Comparison of ENCODE assay signal across 16 mouse cellular contexts in the genomic region with DNA sequence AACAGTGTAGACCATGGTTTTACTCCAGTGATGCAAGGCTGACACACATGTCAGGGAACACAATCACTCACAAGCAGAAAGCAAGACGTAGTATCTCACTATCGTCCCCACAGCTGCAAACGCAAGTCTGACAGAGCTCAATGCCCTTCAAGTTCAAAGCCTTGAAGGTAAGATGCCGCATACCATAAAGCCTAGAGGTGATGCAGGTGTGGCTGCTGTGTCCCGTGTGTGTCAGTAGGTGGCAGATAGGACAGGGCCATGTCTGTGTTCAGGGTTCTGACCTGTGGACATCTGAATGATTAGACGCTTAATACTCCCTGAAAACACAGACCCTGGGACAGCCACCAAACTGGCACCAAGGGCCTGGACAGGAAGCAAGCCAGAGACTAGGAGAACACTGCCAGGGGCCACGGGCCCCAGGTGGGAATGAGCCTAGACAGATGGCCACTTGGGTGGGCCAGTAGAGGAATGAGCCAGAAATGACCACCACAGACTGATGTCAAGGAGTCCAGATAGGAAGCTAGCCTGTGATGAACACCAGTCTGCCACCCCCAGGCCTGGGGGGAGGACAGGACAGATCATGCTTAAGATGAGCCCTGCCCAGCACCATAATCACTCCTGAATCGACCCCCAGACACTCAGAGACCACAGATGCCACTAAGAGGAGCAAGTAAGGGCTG. TPM values are rescaled to one million over a fixed set of nuclear protein-coding genes. Genes with fewer than 3 reads are reported as not detected.
DNase-seq lines count a peak whose midpoint lies in the region; ATAC-seq and TF ChIP-seq lines count a peak whose summit lies in the region.
"Had no signal": no experiment of that assay in that cellular context is flagged by ENCODE, and none has a peak within 500 bp of the region (broad histone marks: within the 10 kb centered on the region; RNA-seq: fewer than 3 reads in every experiment).

No protein-coding gene starts in this region.

- no peak overlapping the region for H3K9ac ChIP-seq in heart, adult 2 months (ENCODE audit: low read depth, low read length)
- no peak overlapping the region for H3K9ac ChIP-seq in liver, embryonic 14.5 days (replicated peaks)
- H3K9ac ChIP-seq in liver, embryonic 11.5 days (ENCODE audit: low read depth, low read length), result no peak overlapping the region
- no peak overlapping the region for H3K9ac ChIP-seq in forebrain, postnatal 0 days
- H3K9ac ChIP-seq: embryonic facial prominence, embryonic 13.5 days; hindbrain, embryonic 15.5 days; kidney, embryonic 15.5 days; limb, embryonic 15.5 days; neural tube, embryonic 15.5 days had no signal

- no peak overlapping the region for H3K27ac ChIP-seq in heart, adult 2 months
- no peak overlapping the region for H3K27ac ChIP-seq in liver, embryonic 14.5 days
- H3K27ac ChIP-seq in liver, embryonic 11.5 days (ENCODE audit: low read depth, low read length), result no peak overlapping the region
- no peak overlapping the region for H3K27ac ChIP-seq in forebrain, postnatal 0 days (ENCODE audit: low read depth, low read length)
- H3K27ac ChIP-seq: embryonic facial prominence, embryonic 13.5 days; hindbrain, embryonic 15.5 days; kidney, embryonic 15.5 days; limb, embryonic 15.5 days; neural tube, embryonic 15.5 days had no signal

- H3K36me3 ChIP-seq in heart, adult 2 months (ENCODE audit: control insufficient read depth, insufficient read depth, low read length), result peaks cover 3% of the 10 kb centered on the region; the same call in 1 of the 2 replicates
- H3K36me3 ChIP-seq in liver, embryonic 14.5 days (replicated peaks; ENCODE audit: control insufficient read depth, insufficient read depth, low read depth), result peaks cover 61% of the 10 kb centered on the region
- peaks cover 44% of the 10 kb centered on the region for H3K36me3 ChIP-seq in liver, embryonic 11.5 days (ENCODE audit: control insufficient read depth, insufficient read depth, low read length)
- H3K36me3 ChIP-seq in forebrain, postnatal 0 days (ENCODE audit: insufficient read depth), result peaks cover 40% of the 10 kb centered on the region

- intact Hi-C loops in heart, adult 2 months (cut with DNase I), result no loop called here

- no peaks in the 10 kb centered on the region for H3K4me1 ChIP-seq in heart, adult 2 months (ENCODE audit: control insufficient read depth, insufficient read depth, low read length)
- H3K4me1 ChIP-seq in liver, embryonic 14.5 days (replicated peaks; ENCODE audit: control insufficient read depth in 2 of 2, insufficient read depth in 2 of 2, low read length in 1 of 2), result no peaks in the 10 kb centered on the region
- no peaks in the 10 kb centered on the region for H3K4me1 ChIP-seq in liver, embryonic 11.5 days (replicated peaks; ENCODE audit: control insufficient read depth, insufficient read depth, low read length)
- no peaks in the 10 kb centered on the region for H3K4me1 ChIP-seq in forebrain, postnatal 0 days (ENCODE audit: insufficient read depth)
- H3K4me1 ChIP-seq: embryonic facial prominence, embryonic 13.5 days; hindbrain, embryonic 15.5 days; kidney, embryonic 15.5 days; limb, embryonic 15.5 days; neural tube, embryonic 15.5 days had no signal

- H3K9me3 ChIP-seq in liver, embryonic 14.5 days (ENCODE audit: control insufficient read depth, low read length), result no peaks in the 10 kb centered on the region
- H3K9me3 ChIP-seq in liver, embryonic 11.5 days (ENCODE audit: control insufficient read depth, low read length), result no peaks in the 10 kb centered on the region
- no peaks in the 10 kb centered on the region for H3K9me3 ChIP-seq in forebrain, postnatal 0 days (ENCODE audit: low read length)
- H3K9me3 ChIP-seq: embryonic facial prominence, embryonic 13.5 days; hindbrain, embryonic 15.5 days; kidney, embryonic 15.5 days; limb, embryonic 15.5 days; neural tube, embryonic 15.5 days had no signal

- DNase-seq in heart, adult 2 months, result no peak
- DNase-seq in heart, adult 9 months (ENCODE audit: low spot score in 2 of 2), result no peak
- DNase-seq in liver, embryonic 14.5 days (ENCODE audit: low read depth in 3 of 3, low spot score in 3 of 3), result no peak
- DNase-seq in liver, embryonic 11.5 days (ENCODE audit: low spot score), result no peak
- DNase-seq in naive thymus-derived CD4-positive, alpha-beta T cell, adult 2 months (ENCODE audit: low read depth), result peak; percentile 19
- peak; percentile 49 to 67 for DNase-seq in thymus, postnatal 36 days
- no peak for DNase-seq in forebrain, postnatal 0 days
- DNase-seq: retina, postnatal 1 day; spleen, adult 18-20 months had no signal

- H3K79me2 ChIP-seq in heart, adult 2 months (replicated peaks; ENCODE audit: control insufficient read depth, insufficient read depth, low read length), result no peaks in the 10 kb centered on the region

- no peak for TF ChIP-seq EP300 in heart, adult 2 months (IDR thresholded peaks at IDR 0.05; ENCODE audit: insufficient read depth, low read depth, low read length)
- TF ChIP-seq EP300 in liver, embryonic 14.5 days (IDR thresholded peaks at IDR 0.05; ENCODE audit: low read depth), result no peak

- peak; percentile 39 for TF ChIP-seq CTCF in heart, adult 2 months (IDR thresholded peaks at IDR 0.05)
- peak; percentile 31; the same call in 1 of the 2 replicates for TF ChIP-seq CTCF in liver, embryonic 14.5 days (IDR thresholded peaks at IDR 0.05; ENCODE audit: low read depth)
- no peak for TF ChIP-seq CTCF in forebrain, postnatal 0 days (IDR thresholded peaks at IDR 0.05; ENCODE audit: low read depth)

- no peak for ATAC-seq in liver, embryonic 14.5 days (ENCODE audit: insufficient read depth)
- no peak for ATAC-seq in liver, embryonic 11.5 days (replicated peaks; ENCODE audit: low FRiP score)
- no peak for ATAC-seq in megakaryocyte progenitor cell, adult 5-6 weeks (replicated peaks; ENCODE audit: poor library complexity)
- no peak for ATAC-seq in forebrain, postnatal 0 days
- ATAC-seq: activated CD4-positive, CD25-positive, alpha-beta regulatory T cell, adult 4 months had no signal

- WGBS in heart, adult 2 months, result 87% methylated on average over 8 of the region's 8 CpGs
- 78% methylated on average over 8 of the region's 8 CpGs for WGBS in liver, embryonic 14.5 days (ENCODE audit: insufficient replicate concordance)
- 88% methylated on average over 8 of the region's 8 CpGs for WGBS in liver, embryonic 11.5 days
- 92% methylated on average over 8 of the region's 8 CpGs for WGBS in forebrain, postnatal 0 days

- H3K27me3 ChIP-seq in heart, adult 2 months (ENCODE audit: control insufficient read depth, insufficient read depth, low read length), result no peaks in the 10 kb centered on the region
- H3K27me3 ChIP-seq in liver, embryonic 14.5 days (ENCODE audit: control insufficient read depth, insufficient read depth, low read length), result no peaks in the 10 kb centered on the region
- no peaks in the 10 kb centered on the region for H3K27me3 ChIP-seq in liver, embryonic 11.5 days (replicated peaks; ENCODE audit: control insufficient read depth, insufficient read depth, low read length)
- no peaks in the 10 kb centered on the region for H3K27me3 ChIP-seq in forebrain, postnatal 0 days (ENCODE audit: insufficient read depth, low read length)
- H3K27me3 ChIP-seq: embryonic facial prominence, embryonic 13.5 days; hindbrain, embryonic 15.5 days; kidney, embryonic 15.5 days; limb, embryonic 15.5 days; neural tube, embryonic 15.5 days had no signal

- no peak overlapping the region for H3K4me2 ChIP-seq in liver, embryonic 14.5 days (ENCODE audit: low read depth)
- no peak overlapping the region for H3K4me2 ChIP-seq in liver, embryonic 11.5 days
- H3K4me2 ChIP-seq in forebrain, postnatal 0 days (ENCODE audit: low read depth), result no peak overlapping the region
- H3K4me2 ChIP-seq: embryonic facial prominence, embryonic 13.5 days; hindbrain, embryonic 15.5 days; kidney, embryonic 15.5 days; limb, embryonic 15.5 days; neural tube, embryonic 15.5 days had no signal

- H3K4me3 ChIP-seq in heart, adult 2 months, result no peak overlapping the region
- H3K4me3 ChIP-seq in liver, embryonic 14.5 days (ENCODE audit: insufficient read depth in 1 of 2, low read depth in 2 of 2, low read length in 2 of 2), result no peak overlapping the region
- H3K4me3 ChIP-seq in liver, embryonic 11.5 days (ENCODE audit: low read depth, low read length), result no peak overlapping the region
- H3K4me3 ChIP-seq in forebrain, postnatal 0 days (ENCODE audit: low read depth, low read length), result no peak overlapping the region
- H3K4me3 ChIP-seq: embryonic facial prominence, embryonic 13.5 days; hindbrain, embryonic 15.5 days; kidney, embryonic 15.5 days; limb, embryonic 15.5 days; neural tube, embryonic 15.5 days had no signal

- TF ChIP-seq POLR2A in heart, adult 2 months (IDR thresholded peaks at IDR 0.05; ENCODE audit: insufficient read depth, low read depth, low read length), result no peak

RNA-seq across cellular contexts. Expression of a gene that starts 22.7 kb away (rescaled TPM):
- total RNA-seq in heart, adult 2 months (2021), result 100 to 1,000 TPM; 800 to 921 TPM
- polyA plus RNA-seq in heart, adult 2 months (2012; rRNA removed), result 521 and 828 TPM in 2 replicates
- polyA plus RNA-seq in liver, embryonic 14.5 days (2012; rRNA removed), result 18.2 and 22.4 TPM in 2 replicates
- 19.6 and 20.6 TPM in 2 replicates for polyA plus RNA-seq in liver, embryonic 14.5 days (2014; fragmentation: Nextera tagmentation; extraction: Ambion mirVana)
- 37.2 and 42.5 TPM in 2 replicates for polyA plus RNA-seq in liver, embryonic 11.5 days (2014; fragmentation: Nextera tagmentation; extraction: Ambion mirVana)
- 5.4 and 5.9 TPM in 2 replicates for total RNA-seq in megakaryocyte progenitor cell, adult 5-6 weeks (2015)
- total RNA-seq in megakaryocyte progenitor cell, adult 5-6 weeks (2017), result 14.1 and 20.0 TPM in 2 replicates
- 90.1 and 91.9 TPM in 2 replicates for total RNA-seq in forebrain, postnatal 0 days (2014; rRNA removed)
- polyA plus RNA-seq in forebrain, postnatal 0 days (2015; fragmentation: Nextera tagmentation; extraction: Ambion mirVana), result 76.4 and 86.3 TPM in 2 replicates

RNA-seq across cellular contexts. Expression of a gene that starts 23.8 kb away (rescaled TPM):
- 1 to 10 TPM; 9.8 to 10.0 TPM for total RNA-seq in heart, adult 2 months (2021)
- polyA plus RNA-seq in heart, adult 2 months (2012; rRNA removed), result 5.3 and 10.1 TPM in 2 replicates
- 8.7 and 10.7 TPM in 2 replicates for polyA plus RNA-seq in liver, embryonic 14.5 days (2012; rRNA removed)
- polyA plus RNA-seq in liver, embryonic 14.5 days (2014; fragmentation: Nextera tagmentation; extraction: Ambion mirVana), result 15.3 and 16.9 TPM in 2 replicates
- polyA plus RNA-seq in liver, embryonic 11.5 days (2014; fragmentation: Nextera tagmentation; extraction: Ambion mirVana), result 37.9 and 38.6 TPM in 2 replicates
- total RNA-seq in megakaryocyte progenitor cell, adult 5-6 weeks (2015), result 55.1 and 60.2 TPM in 2 replicates
- 53.0 and 57.6 TPM in 2 replicates for total RNA-seq in megakaryocyte progenitor cell, adult 5-6 weeks (2017)
- total RNA-seq in forebrain, postnatal 0 days (2014; rRNA removed), result 13.6 and 19.8 TPM in 2 replicates
- 8.5 and 12.2 TPM in 2 replicates for polyA plus RNA-seq in forebrain, postnatal 0 days (2015; fragmentation: Nextera tagmentation; extraction: Ambion mirVana)

Comparison
In these comparisons a context has a peak if more than half of its experiments do, and no peak if none do; other contexts are left out.
1. DNase-seq: peak in naive thymus-derived CD4-positive, alpha-beta T cell, adult 2 months (single experiment) and thymus, postnatal 36 days (2 of 2); none in heart, adult 2 months (0 of 2), heart, adult 9 months (0 of 2), liver, embryonic 14.5 days (0 of 3), liver, embryonic 11.5 days (single experiment) and forebrain, postnatal 0 days (single experiment).